Mouse (Mus musculus) megakaryocyte, embryonic 14.5 days (primary cell): ENCODE measurements around the gene Prim2.

Experiments used
- FLI1 ChIP-seq: IDR thresholded peaks from 2 replicates; pipeline ENCODE4 v1.6.1; 2012; ENCODE audit warnings: low read length, inconsistent platforms, mixed read lengths
- GATA1 ChIP-seq: IDR thresholded peaks from 3 replicates; pipeline ENCODE4 v1.6.1; 2012; ENCODE audit warnings: mixed read lengths, low read length, inconsistent platforms, borderline replicate concordance

DNA sequence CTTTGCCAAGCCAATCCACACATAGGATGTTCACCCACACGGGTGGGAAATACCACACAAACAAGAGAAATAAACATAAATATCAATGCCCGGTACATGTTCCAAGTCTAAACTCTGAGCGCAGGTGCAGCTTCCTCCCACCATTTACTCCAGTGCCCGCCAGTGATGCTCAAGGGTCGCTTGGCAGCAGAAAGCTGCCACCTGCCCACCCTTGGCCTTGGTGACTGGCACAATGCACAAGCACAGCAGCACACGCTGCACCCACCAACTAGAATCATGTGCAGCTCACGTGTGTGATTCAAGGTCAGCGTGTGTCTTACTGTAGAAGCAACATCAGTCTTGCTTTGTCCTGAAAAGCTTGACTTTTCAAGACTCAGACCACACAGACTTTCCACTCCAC is 199.4 kb downstream of the Prim2 start:
- TF ChIP-seq GATA1 (no peak), FLI1 (no peak)
